ENCODE assay signal across 10 mouse cellular contexts in the genomic region with DNA sequence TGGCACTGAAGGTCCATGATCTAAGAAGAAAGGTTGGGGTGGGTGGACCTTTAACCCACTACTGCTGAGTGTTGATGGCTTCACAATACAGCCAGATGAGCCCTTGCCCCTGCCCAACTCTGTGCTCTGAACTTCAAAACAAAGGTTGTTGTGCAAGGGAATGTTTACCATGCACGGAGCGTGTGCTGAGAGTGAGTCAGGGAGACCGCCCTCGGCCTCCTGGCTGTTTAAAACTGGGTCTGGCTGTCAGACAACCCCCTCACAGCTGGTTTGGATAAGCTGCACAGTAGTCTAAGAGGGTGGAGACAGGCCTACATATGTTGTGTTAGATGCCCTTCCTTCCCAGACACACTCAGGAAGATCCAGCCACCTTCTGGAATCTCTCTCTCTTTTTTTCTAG. TPM values are rescaled to one million over a fixed set of nuclear protein-coding genes. Genes with fewer than 3 reads are reported as not detected.
DNase-seq lines count a peak whose midpoint lies in the region; ATAC-seq and TF ChIP-seq lines count a peak whose summit lies in the region.
"Had no signal": no experiment of that assay in that cellular context is flagged by ENCODE, and none has a peak within 500 bp of the region (broad histone marks: within the 10 kb centered on the region; RNA-seq: fewer than 3 reads in every experiment).

No protein-coding gene starts in this region.

- no peak overlapping the region for H3K4me3 ChIP-seq in intestine, embryonic 15.5 days (replicated peaks)
- no peak overlapping the region for H3K4me3 ChIP-seq in intestine, postnatal 0 days (ENCODE audit: low read depth, low read length)
- H3K4me3 ChIP-seq in limb, embryonic 13.5 days = no peak overlapping the region
- no peak overlapping the region for H3K4me3 ChIP-seq in midbrain, embryonic 16.5 days (ENCODE audit: low read depth, low read length)
- H3K4me3 ChIP-seq: forebrain, embryonic 10.5 days; neural tube, embryonic 12.5 days had no signal

- TF ChIP-seq CTCF in intestine, postnatal 0 days (IDR thresholded peaks at IDR 0.05; ENCODE audit: low read depth) = no peak

- no peak overlapping the region for H3K27ac ChIP-seq in intestine, embryonic 15.5 days
- H3K27ac ChIP-seq in intestine, postnatal 0 days (ENCODE audit: low read depth, low read length) = no peak overlapping the region; the same call in 1 of the 2 replicates
- H3K27ac ChIP-seq in limb, embryonic 13.5 days = peak overlapping the region; percentile 76
- no peak overlapping the region for H3K27ac ChIP-seq in midbrain, embryonic 16.5 days (ENCODE audit: low read length)
- H3K27ac ChIP-seq: forebrain, embryonic 10.5 days; neural tube, embryonic 12.5 days had no signal

- no peak overlapping the region for H3K9ac ChIP-seq in intestine, embryonic 15.5 days
- no peak overlapping the region for H3K9ac ChIP-seq in intestine, postnatal 0 days (ENCODE audit: low read depth, low read length)
- no peak overlapping the region for H3K9ac ChIP-seq in limb, embryonic 13.5 days
- H3K9ac ChIP-seq in midbrain, embryonic 16.5 days (ENCODE audit: low read depth, low read length) = no peak overlapping the region
- H3K9ac ChIP-seq: neural tube, embryonic 12.5 days had no signal

- no peaks in the 10 kb centered on the region for H3K9me3 ChIP-seq in intestine, embryonic 15.5 days
- H3K9me3 ChIP-seq in intestine, postnatal 0 days (ENCODE audit: control insufficient read depth) = no peaks in the 10 kb centered on the region
- H3K9me3 ChIP-seq in limb, embryonic 13.5 days = no peaks in the 10 kb centered on the region
- no peaks in the 10 kb centered on the region for H3K9me3 ChIP-seq in midbrain, embryonic 16.5 days (replicated peaks; ENCODE audit: control insufficient read depth, low read length, poor library complexity, severe bottlenecking)
- H3K9me3 ChIP-seq: forebrain, embryonic 10.5 days; neural tube, embryonic 12.5 days had no signal

- H3K4me2 ChIP-seq in intestine, embryonic 15.5 days (replicated peaks) = no peak overlapping the region
- no peak overlapping the region for H3K4me2 ChIP-seq in intestine, postnatal 0 days (replicated peaks; ENCODE audit: low read depth)
- peak overlapping the region; percentile 17; the same call in 1 of the 2 replicates for H3K4me2 ChIP-seq in limb, embryonic 13.5 days (replicated peaks)
- no peak overlapping the region for H3K4me2 ChIP-seq in midbrain, embryonic 16.5 days (ENCODE audit: low read length)
- H3K4me2 ChIP-seq: neural tube, embryonic 12.5 days had no signal

- H3K27me3 ChIP-seq in intestine, embryonic 15.5 days (replicated peaks) = no peaks in the 10 kb centered on the region
- H3K27me3 ChIP-seq in intestine, postnatal 0 days (replicated peaks; ENCODE audit: control insufficient read depth, insufficient read depth, low read length) = no peaks in the 10 kb centered on the region
- no peaks in the 10 kb centered on the region for H3K27me3 ChIP-seq in limb, embryonic 13.5 days
- no peaks in the 10 kb centered on the region for H3K27me3 ChIP-seq in midbrain, embryonic 16.5 days (ENCODE audit: control insufficient read depth, insufficient read depth, low read depth, low read length)
- H3K27me3 ChIP-seq: neural tube, embryonic 12.5 days had no signal

- 0 out of 2 replicates have a peak, but pooled peaks have one; percentile 27 for ATAC-seq in intestine, embryonic 15.5 days
- ATAC-seq in intestine, postnatal 0 days = no peak
- ATAC-seq in limb, embryonic 13.5 days (ENCODE audit: low FRiP score, low read depth) = peak; percentile 60
- no peak for ATAC-seq in midbrain, embryonic 16.5 days

- H3K36me3 ChIP-seq in intestine, embryonic 15.5 days = peaks cover 11% of the 10 kb centered on the region; the same call in 1 of the 2 replicates
- peaks cover 63% of the 10 kb centered on the region for H3K36me3 ChIP-seq in intestine, postnatal 0 days (ENCODE audit: control insufficient read depth, insufficient read depth)
- peaks cover 28% of the 10 kb centered on the region for H3K36me3 ChIP-seq in limb, embryonic 13.5 days
- H3K36me3 ChIP-seq in midbrain, embryonic 16.5 days (ENCODE audit: control insufficient read depth, insufficient read depth, low read length) = 0 out of 2 replicates have a peak, but pooled peaks cover 3% of the 10 kb centered on the region
- H3K36me3 ChIP-seq: forebrain, embryonic 10.5 days had no signal

- DNase-seq in urinary bladder, postnatal 14 days (ENCODE audit: low spot score) = peak; percentile 59
- no peak for DNase-seq in urinary bladder, postnatal 4 days (ENCODE audit: low spot score in 2 of 2)
- peak; percentile 65 for DNase-seq in yolk sac, embryonic 10.5 days (ENCODE audit: low spot score)
- DNase-seq in cerebellum, postnatal 14 days = no peak

- H3K4me1 ChIP-seq in intestine, embryonic 15.5 days (replicated peaks) = peaks cover 5% of the 10 kb centered on the region; the same call in 1 of the 2 replicates
- no peaks in the 10 kb centered on the region for H3K4me1 ChIP-seq in intestine, postnatal 0 days (replicated peaks; ENCODE audit: control insufficient read depth, insufficient read depth, low read length)
- H3K4me1 ChIP-seq in limb, embryonic 13.5 days = peaks cover 41% of the 10 kb centered on the region
- H3K4me1 ChIP-seq in midbrain, embryonic 16.5 days (ENCODE audit: control insufficient read depth, insufficient read depth, low read length) = no peaks in the 10 kb centered on the region
- H3K4me1 ChIP-seq: neural tube, embryonic 12.5 days had no signal

- 31% methylated on average over 4 of the region's 4 CpGs for WGBS in intestine, embryonic 15.5 days
- WGBS in intestine, postnatal 0 days = 65% methylated on average over 4 of the region's 4 CpGs
- WGBS in limb, embryonic 13.5 days = 8% methylated on average over 4 of the region's 4 CpGs
- 65% methylated on average over 4 of the region's 4 CpGs for WGBS in midbrain, embryonic 16.5 days

RNA-seq across cellular contexts. Expression of gene Naa20, which starts 51.1 kb away (rescaled TPM):
- polyA plus RNA-seq in intestine, embryonic 15.5 days (2015; fragmentation: Nextera tagmentation; extraction: Ambion mirVana) = 145 and 157 TPM in 2 replicates
- polyA plus RNA-seq in intestine, postnatal 0 days (2015; fragmentation: Nextera tagmentation; extraction: Ambion mirVana) = 100 and 106 TPM in 2 replicates
- polyA plus RNA-seq in limb, embryonic 13.5 days (2015; fragmentation: Nextera tagmentation; extraction: Ambion mirVana) = 163 and 165 TPM in 2 replicates
- polyA plus RNA-seq in midbrain, embryonic 16.5 days (2015; fragmentation: Nextera tagmentation; extraction: Ambion mirVana) = 122 TPM in 2 replicates

Comparison
In these comparisons a context has a peak if more than half of its experiments do, and no peak if none do; other contexts are left out.
1. ATAC-seq: peak in intestine, embryonic 15.5 days (single experiment) and limb, embryonic 13.5 days (single experiment); none in intestine, postnatal 0 days (single experiment) and midbrain, embryonic 16.5 days (single experiment).
2. DNase-seq: peak in urinary bladder, postnatal 14 days (single experiment) and yolk sac, embryonic 10.5 days (single experiment); none in urinary bladder, postnatal 4 days (0 of 2) and cerebellum, postnatal 14 days (0 of 2).